Mouse (Mus musculus) lung, postnatal 0 days (tissue): ENCODE results near the gene Ctdspl2.

ENCODE experiments used
- CTCF ChIP-seq: IDR thresholded peaks from 2 replicates; pipeline ENCODE4 v1.5.1; 2016; ENCODE audit warnings: antibody characterized with exemption, mild to moderate bottlenecking
- EP300 ChIP-seq: IDR thresholded peaks from 2 replicates; pipeline ENCODE4 v1.6.1; 2016; ENCODE audit warnings: antibody characterized with exemption, mild to moderate bottlenecking, control low read depth

DNA sequence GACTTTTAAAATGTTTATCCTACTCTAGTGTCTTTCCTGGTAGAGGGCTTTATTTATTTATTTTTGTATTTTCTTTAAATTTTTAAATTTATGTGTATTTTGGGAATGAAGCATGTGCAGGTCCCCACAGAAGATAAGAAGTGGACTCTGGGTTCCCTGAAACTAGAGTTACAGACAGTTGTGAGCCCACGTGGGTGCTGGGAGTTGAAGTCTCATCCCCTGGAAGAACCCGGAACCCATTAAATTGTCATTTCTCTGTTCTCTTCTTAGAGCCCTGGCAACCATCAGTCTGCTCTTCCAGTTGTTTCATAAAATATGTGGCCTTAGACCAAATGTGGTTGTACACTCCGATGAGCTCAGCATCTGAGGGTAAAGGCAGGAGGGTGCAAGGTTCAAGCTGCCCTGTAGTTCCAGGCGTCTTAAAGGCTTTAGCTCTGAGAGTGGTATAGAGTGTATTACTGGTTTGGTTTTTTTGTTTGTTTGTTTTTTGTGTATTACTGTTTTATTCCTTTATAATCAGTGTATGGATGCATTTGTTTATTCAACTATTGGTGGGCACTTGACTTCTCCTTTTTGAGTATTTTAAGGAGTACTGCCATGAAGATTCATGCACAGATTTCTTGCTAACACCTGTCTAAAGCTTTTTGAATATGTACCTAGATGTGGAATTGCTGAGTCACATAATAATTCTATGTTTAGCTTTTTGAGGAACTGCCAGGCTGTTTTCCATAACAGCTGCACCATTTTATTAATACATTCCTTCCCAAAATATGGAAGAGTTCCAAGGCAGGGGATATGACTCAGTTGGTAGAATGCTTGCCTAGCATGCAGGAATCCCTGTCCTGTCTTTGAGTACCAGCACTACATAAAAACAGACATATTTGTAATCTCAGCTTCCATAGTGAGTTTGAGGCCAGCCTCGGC lies 39.5 kb upstream of the Ctdspl2 start:
- TF ChIP-seq EP300, result peak; percentile 74
- no peak for TF ChIP-seq CTCF
